Mouse (Mus musculus) kidney, postnatal 4 days (tissue): Measurements from ENCODE around the gene Phrf1.
A peak's percentile ranks its signal among the peaks of the same experiment; 100 is the strongest.
"Not testable (repeated sequence)": the region's sequence is repeated elsewhere in the genome, so short reads cannot be mapped to it uniquely, and the experiment has no call there.

Experiments
- DNase-seq, 2 experiments: peaks; one replicate each; pipeline ENCODE4 v3.0.0; 2021; ENCODE audit warnings: mixed read lengths in 2 of 2

Phrf1 gene

GRCm38 (mm10) chr7:141213605-141214235, 14.9 kb upstream of the Phrf1 start, which contains the start of gene Lmntd2:
Lmntd2 (minus strand) TSS chr7:141214080.
- DNase-seq, result no peak

- DNase-seq, result no peak
Observed at GRCm38 (mm10) chr7:141214310-141214709, 14.3 kb upstream of the Phrf1 start.

- peak; percentile 95 to 98 for DNase-seq
Observed at GRCm38 (mm10) chr7:141215101-141215879, 13.3 kb upstream of the Phrf1 start, which contains the start of gene Rassf7. Rassf7 (plus strand) TSS chr7:141215860.

GRCm38 (mm10) chr7:141215880-141216733, 12.5 kb upstream of the Phrf1 start:
- peak; percentile 80 to 90 for DNase-seq

- DNase-seq, result no peak
Observed at GRCm38 (mm10) chr7:141216894-141217293, 11.7 kb upstream of the Phrf1 start.

GRCm38 (mm10) chr7:141217343-141218013, 11.1 kb upstream of the Phrf1 start:
- DNase-seq, result no peak

GRCm38 (mm10) chr7:141218141-141218540, 10.4 kb upstream of the Phrf1 start:
- DNase-seq, result no peak

GRCm38 (mm10) chr7:141218557-141219133, 9.9 kb upstream of the Phrf1 start:
- no peak for DNase-seq

GRCm38 (mm10) chr7:141219558-141220099, 9.0 kb upstream of the Phrf1 start:
- no peak for DNase-seq

- no peak for DNase-seq
Observed at GRCm38 (mm10) chr7:141220377-141220776, 8.2 kb upstream of the Phrf1 start.

- DNase-seq, result peak; percentile 98 to 99
Observed at GRCm38 (mm10) chr7:141221249-141222125, 7.1 kb upstream of the Phrf1 start.

GRCm38 (mm10) chr7:141222126-141222467, 6.5 kb upstream of the Phrf1 start:
- no peak for DNase-seq

GRCm38 (mm10) chr7:141222696-141223215, 5.8 kb upstream of the Phrf1 start:
- DNase-seq, result no peak

GRCm38 (mm10) chr7:141226535-141226934, 2.0 kb upstream of the Phrf1 start:
- no peak for DNase-seq

GRCm38 (mm10) chr7:141227796-141228195, 788 bp upstream of the Phrf1 start:
- DNase-seq, result no peak

GRCm38 (mm10) chr7:141229702-141230101, 1.1 kb downstream of the Phrf1 start:
- DNase-seq, result no peak

GRCm38 (mm10) chr7:141230570-141230969, 2.0 kb downstream of the Phrf1 start:
- no peak for DNase-seq

- DNase-seq, result no peak
Observed at GRCm38 (mm10) chr7:141231111-141231510, 2.5 kb downstream of the Phrf1 start.

GRCm38 (mm10) chr7:141231551-141231950, 3.0 kb downstream of the Phrf1 start:
- no peak for DNase-seq

- not testable (repeated sequence) for DNase-seq
Observed at GRCm38 (mm10) chr7:141250486-141250885, 21.9 kb downstream of the Phrf1 start.

GRCm38 (mm10) chr7:141256159-141256558, 27.6 kb downstream of the Phrf1 start:
- DNase-seq, result no peak
